Mouse (Mus musculus) ES-E14 (cell line): ENCODE results near the gene Nudt3. TPM values are rescaled to one million over a fixed set of nuclear protein-coding genes. Genes with fewer than 3 reads are reported as not detected.
"Not testable (repeated sequence)": the region's sequence is repeated elsewhere in the genome, so short reads cannot be mapped to it uniquely, and the experiment has no call there.

Source experiments
- DNase-seq: peaks from one replicate; pipeline ENCODE4 v3.0.0-alpha.2; 2013; ENCODE audit warnings: low read depth, low spot score
- H3K27ac ChIP-seq: 2 replicates; pipeline ENCODE4 v1.5.1; 2012; ENCODE audit warnings: low read depth, mild to moderate bottlenecking, low read length, moderate library complexity, mixed read lengths; ENCODE audit not compliant: poor library complexity, insufficient read depth, severe bottlenecking
- H3K36me3 ChIP-seq: 2 replicates; pipeline ENCODE4 v1.6.1; 2012; ENCODE audit warnings: mild to moderate bottlenecking, low read length, moderate library complexity, mixed read lengths; ENCODE audit not compliant: control insufficient read depth, poor library complexity, insufficient read depth, severe bottlenecking
- H3K4me1 ChIP-seq, 2 experiments: fragments of 150-350 bp in 1 of 2; sonication (generic) in 1 of 2; 2 replicates each; pipeline ENCODE4 v1.6.1; 2012; ENCODE audit warnings: low read length in 2 of 2, mild to moderate bottlenecking in 1 of 2, mixed read lengths in 1 of 2; ENCODE audit not compliant: control insufficient read depth in 2 of 2, insufficient read depth in 2 of 2, poor library complexity in 1 of 2
- H3K4me3 ChIP-seq, 2 experiments: fragments of 150-350 bp in 1 of 2; sonication (generic) in 1 of 2; 2 replicates each; pipeline ENCODE4 v1.5.1; 2012; ENCODE audit warnings: low read length in 2 of 2, low read depth in 1 of 2, mild to moderate bottlenecking in 1 of 2, mixed read lengths in 1 of 2; ENCODE audit not compliant: insufficient read depth in 1 of 2, poor library complexity in 1 of 2, severe bottlenecking in 1 of 2
- H3K9ac ChIP-seq: 2 replicates; pipeline ENCODE4 v1.6.1; 2012; ENCODE audit warnings: low read depth, mild to moderate bottlenecking, low read length, mixed read lengths; ENCODE audit not compliant: poor library complexity, insufficient read depth, severe bottlenecking
- H3K9me3 ChIP-seq: fragments of 150-350 bp; sonication (generic); 2 replicates; pipeline ENCODE4 v1.6.1; 2012; ENCODE audit warnings: low read depth, mild to moderate bottlenecking, low read length; ENCODE audit not compliant: control insufficient read depth, insufficient read depth
- CHD2 ChIP-seq: IDR thresholded peaks from 2 replicates; pipeline ENCODE4 v1.6.1; 2014; ENCODE audit warnings: mild to moderate bottlenecking, low read depth, low read length, inconsistent platforms
- HCFC1 ChIP-seq: IDR thresholded peaks from 2 replicates; pipeline ENCODE4 v1.6.1; 2012; ENCODE audit warnings: low read length, inconsistent platforms, borderline replicate concordance; ENCODE audit not compliant: insufficient read depth
- MAFK ChIP-seq: IDR thresholded peaks from 2 replicates; pipeline ENCODE4 v1.6.1; 2014; ENCODE audit warnings: mild to moderate bottlenecking, low read depth, low read length, inconsistent platforms; ENCODE audit not compliant: insufficient read depth
- ZC3H11A ChIP-seq: IDR thresholded peaks from 2 replicates; pipeline ENCODE4 v1.6.1; 2012; ENCODE audit warnings: low read depth, mild to moderate bottlenecking, inconsistent platforms, low read length, borderline replicate concordance
- ZNF384 ChIP-seq: IDR thresholded peaks from 2 replicates; pipeline ENCODE4 v1.6.1; 2012; ENCODE audit warnings: low read depth, low read length, inconsistent platforms
- in situ Hi-C, 2 experiments: fragments of 600-800 bp; cut with MboI; formaldehyde crosslinking; loops; one replicate each; pipeline ENCODE4 v1.15.1; 2025; ENCODE audit warnings: low sequenced_read_pairs in 2 of 2, inconsistent platforms in 1 of 2; ENCODE audit not compliant: unreplicated experiment in 2 of 2
- total RNA-seq: library from RNA; depleted of rRNA; stranded (reverse); fragments of 300-350 nt; gene quantifications from 2 replicates; pipeline ENCODE4 v1.2.3, GENCODE M21; 2012

Nudt3 gene
- total RNA-seq, 1 experiment = 97.9 TPM

DNA sequence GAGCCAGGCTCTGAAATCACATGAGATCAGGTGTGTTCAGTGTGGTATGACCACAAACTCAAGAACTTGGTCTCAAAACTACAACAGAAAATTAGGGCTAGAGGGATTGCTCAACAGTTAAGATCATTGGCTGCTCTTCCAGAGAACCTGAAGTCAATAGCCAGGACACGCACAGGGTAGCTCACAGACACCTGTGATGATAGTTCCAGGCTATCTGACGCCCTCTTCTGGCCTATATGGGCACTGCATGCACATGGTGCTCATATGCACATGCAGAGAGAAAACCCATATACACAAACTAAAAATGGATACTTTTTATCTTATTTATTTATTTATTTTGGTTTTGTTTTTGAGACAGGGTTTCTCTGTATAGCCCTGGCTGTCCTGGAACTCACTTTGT is 21.3 kb upstream of the Nudt3 start:
- Histone ChIP-seq H3K36me3 (no peaks in the 10 kb centered on the region), H3K4me3 (no peak overlapping the region), H3K9me3 (no peaks in the 10 kb centered on the region), H3K4me1 (peaks cover 2 to 7% of the 10 kb centered on the region in 2 experiments; a peak in 1 of 4 replicates), H3K27ac (no peak overlapping the region), H3K9ac (no peak overlapping the region)
- DNase-seq = no peak
- in situ Hi-C loops = no loop called here
- no peak for TF ChIP-seq MAFK
- no peak for TF ChIP-seq ZC3H11A
- no peak for TF ChIP-seq HCFC1
- no peak for TF ChIP-seq CHD2
- TF ChIP-seq ZNF384 = no peak

DNA sequence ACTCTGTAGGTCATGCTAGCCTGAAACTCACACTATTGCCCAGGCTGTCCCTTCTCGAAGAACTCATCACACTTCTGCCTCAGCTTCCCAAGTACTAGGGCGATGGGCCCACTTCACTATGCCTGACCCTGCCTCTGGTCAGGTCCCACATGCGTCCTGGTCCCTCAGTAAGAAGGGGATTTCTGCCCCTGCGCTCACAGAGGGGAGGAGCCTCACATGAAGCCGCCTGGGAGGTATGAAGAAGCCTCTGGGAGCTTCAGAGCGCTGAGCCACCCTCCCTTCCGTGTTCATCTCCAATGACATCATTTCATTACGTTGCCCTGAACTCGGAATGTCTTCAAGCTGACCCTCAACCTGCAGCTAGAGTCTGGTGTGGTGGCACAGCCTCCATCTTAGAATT is 20.5 kb upstream of the Nudt3 start:
- H3K9me3 ChIP-seq = no peaks in the 10 kb centered on the region
- H3K9ac ChIP-seq = no peak overlapping the region
- H3K4me3 ChIP-seq = no peak overlapping the region
- TF ChIP-seq ZNF384 (no peak), HCFC1 (no peak), MAFK (no peak), CHD2 (no peak), ZC3H11A (no peak)
- in situ Hi-C loops = no loop called here
- no peak for DNase-seq
- H3K27ac ChIP-seq = no peak overlapping the region
- peaks cover 2 to 11% of the 10 kb centered on the region in 2 experiments; a peak in 1 of 4 replicates for H3K4me1 ChIP-seq
- no peaks in the 10 kb centered on the region for H3K36me3 ChIP-seq

DNA sequence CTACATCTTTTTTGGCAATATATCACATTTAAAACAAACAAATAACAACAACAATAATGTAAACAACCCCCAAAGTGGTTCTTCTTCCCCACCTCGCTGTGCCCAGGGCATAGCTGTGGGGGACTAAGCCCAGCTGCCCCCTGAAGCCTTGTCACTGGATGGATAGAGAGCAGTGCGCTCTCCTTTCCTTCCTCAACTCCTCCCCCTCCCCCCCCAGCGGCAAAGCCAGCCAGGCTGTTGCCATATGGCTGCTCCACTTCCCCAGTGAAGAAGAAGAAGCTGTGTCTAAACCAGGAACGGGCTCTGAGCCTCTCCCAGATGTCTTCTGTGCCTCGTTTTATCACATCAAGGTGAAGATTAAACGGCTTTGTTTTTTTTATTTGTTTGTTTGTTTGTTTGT is 19.8 kb upstream of the Nudt3 start:
- Histone ChIP-seq H3K27ac (no peak overlapping the region), H3K4me1 (peaks cover 2 to 11% of the 10 kb centered on the region in 2 experiments; a peak in 1 of 4 replicates), H3K4me3 (no peak overlapping the region), H3K9me3 (no peaks in the 10 kb centered on the region), H3K36me3 (no peaks in the 10 kb centered on the region), H3K9ac (no peak overlapping the region)
- in situ Hi-C loops = no loop called here
- no peak for DNase-seq
- TF ChIP-seq MAFK = no peak
- no peak for TF ChIP-seq ZNF384
- TF ChIP-seq CHD2 = no peak
- TF ChIP-seq HCFC1 = no peak
- TF ChIP-seq ZC3H11A = no peak

DNA sequence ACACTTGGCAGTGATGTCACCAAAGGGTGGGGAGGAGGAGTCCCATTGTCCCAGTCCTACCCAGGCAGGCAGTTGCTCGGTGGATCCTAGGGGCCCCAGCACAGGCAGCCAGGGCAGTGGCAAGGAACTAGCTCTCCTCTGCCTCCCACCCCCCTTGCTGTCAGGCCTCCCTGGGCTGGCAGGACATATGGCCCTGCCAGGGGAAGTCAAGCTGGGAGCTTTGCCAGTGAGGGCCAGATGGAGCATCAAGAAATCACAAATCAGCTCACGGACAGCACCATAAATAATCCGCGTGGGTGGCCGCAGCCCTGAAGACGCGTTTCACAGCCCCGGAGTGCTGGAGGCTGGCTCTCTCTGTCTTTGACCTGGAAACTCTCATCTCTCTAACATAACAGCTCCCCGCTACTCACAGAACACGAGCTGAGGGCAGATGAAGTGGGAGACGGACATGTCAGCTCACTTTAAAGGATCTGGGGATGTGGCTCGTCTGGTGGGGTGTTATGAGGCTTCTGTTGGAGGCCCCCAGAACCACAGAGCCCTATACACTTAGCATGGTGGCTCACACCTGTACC is 19.3 kb upstream of the Nudt3 start:
- no peak overlapping the region for H3K9ac ChIP-seq
- TF ChIP-seq CHD2 = no peak
- DNase-seq = no peak
- H3K27ac ChIP-seq = no peak overlapping the region
- no peak overlapping the region for H3K4me3 ChIP-seq
- H3K9me3 ChIP-seq = no peaks in the 10 kb centered on the region
- peaks cover 2 to 11% of the 10 kb centered on the region in 2 experiments; a peak in 1 of 4 replicates for H3K4me1 ChIP-seq
- H3K36me3 ChIP-seq = no peaks in the 10 kb centered on the region
- in situ Hi-C loops = no loop called here

DNA sequence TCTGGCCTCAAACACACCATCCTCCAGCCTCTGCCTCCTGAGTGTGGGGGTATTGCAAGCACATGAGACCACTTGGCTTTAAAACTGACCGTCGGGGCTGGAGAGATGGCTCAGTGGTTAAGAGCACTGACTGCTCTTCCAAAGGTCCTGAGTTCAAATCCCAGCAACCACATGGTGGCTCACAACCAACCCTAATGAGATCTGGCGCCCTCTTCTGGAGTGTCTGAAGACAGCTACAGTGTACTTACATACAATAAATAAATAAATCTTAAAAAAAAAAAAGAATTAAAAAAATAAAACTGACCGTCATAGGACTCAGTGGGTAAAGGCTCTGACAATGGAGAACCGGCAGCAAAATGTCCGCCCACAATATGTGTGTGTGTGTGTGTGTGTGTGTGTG is 16.6 kb upstream of the Nudt3 start:
- H3K4me1 ChIP-seq = peaks cover 0 to 13% of the 10 kb centered on the region in 2 experiments; a peak in 3 of 4 replicates
- H3K9ac ChIP-seq, DNase-seq, H3K9me3 ChIP-seq, in situ Hi-C loops, H3K27ac ChIP-seq, H3K36me3 ChIP-seq, H3K4me3 ChIP-seq: not testable (repeated sequence)
